Comparison of ENCODE assay signal across 9 mouse cellular contexts in genomic region chr7:48894152-48894551, GRCm38 (mm10). TPM values are rescaled to one million over a fixed set of nuclear protein-coding genes. Genes with fewer than 3 reads are reported as not detected.
DNase-seq lines count a peak whose midpoint lies in the region; ATAC-seq and TF ChIP-seq lines count a peak whose summit lies in the region.
"Had no signal": no experiment of that assay in that cellular context is flagged by ENCODE, and none has a peak within 500 bp of the region (broad histone marks: within the 10 kb centered on the region; RNA-seq: fewer than 3 reads in every experiment).

No protein-coding gene starts in this region.

- H3K4me1 ChIP-seq in kidney, adult 2 months (ENCODE audit: control insufficient read depth, insufficient read depth, low read length) = no peaks in the 10 kb centered on the region
- peaks cover 19% of the 10 kb centered on the region for H3K4me1 ChIP-seq in kidney, embryonic 16.5 days (ENCODE audit: insufficient read depth, low read length)
- peaks cover 5% of the 10 kb centered on the region; the same call in 1 of the 2 replicates for H3K4me1 ChIP-seq in bone marrow macrophage, adult 2 months (ENCODE audit: control insufficient read depth, insufficient read depth, low read length)
- no peaks in the 10 kb centered on the region for H3K4me1 ChIP-seq in intestine, embryonic 15.5 days (replicated peaks)

- WGBS in kidney, adult 2 months = 4% methylated on average over 6 of the region's 6 CpGs
- WGBS in kidney, embryonic 16.5 days = 1% methylated on average over 6 of the region's 6 CpGs
- under 1% methylated on average over 6 of the region's 6 CpGs for WGBS in intestine, embryonic 15.5 days

- H3K27ac ChIP-seq in kidney, adult 2 months (ENCODE audit: insufficient read depth, low read depth, low read length) = no peak overlapping the region
- H3K27ac ChIP-seq in kidney, embryonic 16.5 days (ENCODE audit: low read length) = no peak overlapping the region
- no peak overlapping the region for H3K27ac ChIP-seq in bone marrow macrophage, adult 2 months (ENCODE audit: insufficient read depth, low read depth, low read length)
- H3K27ac ChIP-seq in intestine, embryonic 15.5 days = no peak overlapping the region
- H3K27ac ChIP-seq: lung, embryonic 15.5 days had no signal

- peak; percentile 82 for TF ChIP-seq CTCF in kidney, adult 2 months (conservative IDR thresholded peaks at IDR 0.05; ENCODE audit: insufficient read depth, insufficient read length, low read depth, low read length)
- TF ChIP-seq CTCF in bone marrow macrophage, adult 2 months (IDR thresholded peaks at IDR 0.05; ENCODE audit: low read depth, low read length) = peak; percentile 96

- no peaks in the 10 kb centered on the region for H3K9me3 ChIP-seq in kidney, embryonic 16.5 days (ENCODE audit: low read length)
- no peaks in the 10 kb centered on the region for H3K9me3 ChIP-seq in intestine, embryonic 15.5 days
- H3K9me3 ChIP-seq: lung, embryonic 15.5 days had no signal

- TF ChIP-seq POLR2A in kidney, adult 2 months (IDR thresholded peaks at IDR 0.05; ENCODE audit: low read depth, low read length) = no peak
- no peak for TF ChIP-seq POLR2A in bone marrow macrophage, adult 2 months (IDR thresholded peaks at IDR 0.05; ENCODE audit: borderline replicate concordance, low read depth, low read length)

- no peak overlapping the region for H3K4me2 ChIP-seq in kidney, embryonic 16.5 days (replicated peaks; ENCODE audit: low read depth, low read length)
- no peak overlapping the region for H3K4me2 ChIP-seq in intestine, embryonic 15.5 days (replicated peaks)
- H3K4me2 ChIP-seq: lung, embryonic 15.5 days had no signal

- DNase-seq in kidney, adult 2 months = peak; percentile 53
- DNase-seq in left cerebral cortex, postnatal 4 days = peak; percentile 72
- DNase-seq in neural tube, embryonic 10.5 days (ENCODE audit: extremely low spot score, low spot score) = peak; percentile 75
- DNase-seq in testis, postnatal 14 days (ENCODE audit: low spot score) = peak; percentile 16

- no peak for ATAC-seq in kidney, embryonic 16.5 days (ENCODE audit: low FRiP score, low TSS enrichment)
- peak; percentile 72 for ATAC-seq in erythroid progenitor cell, adult 5-6 weeks (replicated peaks; ENCODE audit: low FRiP score, poor library complexity, severe bottlenecking)
- peak; percentile 23; the same call in 1 of the 2 replicates for ATAC-seq in intestine, embryonic 15.5 days

- no peak overlapping the region for H3K4me3 ChIP-seq in kidney, adult 2 months (ENCODE audit: insufficient read depth, low read depth, low read length)
- H3K4me3 ChIP-seq in kidney, embryonic 16.5 days (ENCODE audit: low read length) = no peak overlapping the region
- no peak overlapping the region for H3K4me3 ChIP-seq in bone marrow macrophage, adult 2 months (ENCODE audit: insufficient read depth, low read length)
- H3K4me3 ChIP-seq in intestine, embryonic 15.5 days (replicated peaks) = no peak overlapping the region
- H3K4me3 ChIP-seq: lung, embryonic 15.5 days had no signal

- no peak overlapping the region for H3K9ac ChIP-seq in kidney, embryonic 16.5 days (replicated peaks; ENCODE audit: low read length)
- no peak overlapping the region for H3K9ac ChIP-seq in intestine, embryonic 15.5 days
- H3K9ac ChIP-seq: lung, embryonic 15.5 days had no signal

- H3K36me3 ChIP-seq in kidney, adult 2 months (ENCODE audit: control insufficient read depth, insufficient read depth, low read length) = no peaks in the 10 kb centered on the region
- no peaks in the 10 kb centered on the region for H3K36me3 ChIP-seq in kidney, embryonic 16.5 days (ENCODE audit: insufficient read depth, low read length)
- no peaks in the 10 kb centered on the region for H3K36me3 ChIP-seq in intestine, embryonic 15.5 days
- H3K36me3 ChIP-seq: lung, embryonic 15.5 days had no signal

- H3K27me3 ChIP-seq in kidney, adult 2 months (replicated peaks; ENCODE audit: control insufficient read depth, insufficient read depth, low read length) = no peaks in the 10 kb centered on the region
- H3K27me3 ChIP-seq in kidney, embryonic 16.5 days (ENCODE audit: insufficient read depth, low read length) = 0 out of 2 replicates have a peak, but pooled peaks cover 5% of the 10 kb centered on the region
- H3K27me3 ChIP-seq in intestine, embryonic 15.5 days (replicated peaks) = no peaks in the 10 kb centered on the region
- H3K27me3 ChIP-seq: lung, embryonic 15.5 days had no signal

- intact Hi-C loops in left cerebral cortex, postnatal 4 days (cut with DNase I) = loop anchor here (2.0 kb wide), 1 partner anchor 225 kb away; no protein-coding TSS in a partner anchor

RNA-seq across cellular contexts. Expression of gene E2f8, which starts 12.8 kb away (rescaled TPM):
- 0.12 and 0.28 TPM in 2 replicates for polyA plus RNA-seq in kidney, adult 2 months (2012; rRNA removed)
- polyA plus RNA-seq in kidney, embryonic 16.5 days (2015; fragmentation: Nextera tagmentation; extraction: Ambion mirVana) = 16.5 and 22.4 TPM in 2 replicates
- 18.3 and 21.1 TPM in 2 replicates for polyA plus RNA-seq in bone marrow macrophage, adult 2 months (2012; ENCODE audit: insufficient read depth, insufficient read length, missing spikeins)
- total RNA-seq in erythroid progenitor cell, adult 5-6 weeks (2015; ENCODE audit: low replicate concordance) = 418 and 438 TPM in 2 replicates
- 278 and 339 TPM in 2 replicates for total RNA-seq in erythroid progenitor cell, adult 5-6 weeks (2017; ENCODE audit: low replicate concordance)
- 22.3 and 23.5 TPM in 2 replicates for polyA plus RNA-seq in intestine, embryonic 15.5 days (2015; fragmentation: Nextera tagmentation; extraction: Ambion mirVana)
- total RNA-seq in left cerebral cortex, postnatal 4 days (2021) = 1 to 10 TPM; 3.2 to 4.4 TPM

RNA-seq across cellular contexts. Expression of gene Nav2, which starts 14.4 kb away (rescaled TPM):
- polyA plus RNA-seq in kidney, adult 2 months (2012; rRNA removed) = 18.3 and 18.4 TPM in 2 replicates
- 22.6 and 32.8 TPM in 2 replicates for polyA plus RNA-seq in kidney, embryonic 16.5 days (2015; fragmentation: Nextera tagmentation; extraction: Ambion mirVana)
- 22.2 and 25.5 TPM in 2 replicates for polyA plus RNA-seq in bone marrow macrophage, adult 2 months (2012; ENCODE audit: insufficient read depth, insufficient read length, missing spikeins)
- total RNA-seq in erythroid progenitor cell, adult 5-6 weeks (2015; ENCODE audit: low replicate concordance) = 9.7 and 29.8 TPM in 2 replicates
- 3.1 and 3.7 TPM in 2 replicates for total RNA-seq in erythroid progenitor cell, adult 5-6 weeks (2017; ENCODE audit: low replicate concordance)
- polyA plus RNA-seq in intestine, embryonic 15.5 days (2015; fragmentation: Nextera tagmentation; extraction: Ambion mirVana) = 17.7 and 19.1 TPM in 2 replicates
- 100 to 1,000 TPM; 200 to 220 TPM for total RNA-seq in left cerebral cortex, postnatal 4 days (2021)

RNA-seq across cellular contexts. Expression of gene Csrp3, which starts 46.3 kb away (rescaled TPM):
- 5.1 TPM in 1 of 2 replicates, not detected in the other for polyA plus RNA-seq in kidney, adult 2 months (2012; rRNA removed)
- 4.2 and 5.0 TPM in 2 replicates for polyA plus RNA-seq in kidney, embryonic 16.5 days (2015; fragmentation: Nextera tagmentation; extraction: Ambion mirVana)
- polyA plus RNA-seq in bone marrow macrophage, adult 2 months (2012; ENCODE audit: insufficient read depth, insufficient read length, missing spikeins) = not detected in 2 replicates
- 4.0 TPM in 1 of 2 replicates, not detected in the other for total RNA-seq in erythroid progenitor cell, adult 5-6 weeks (2015; ENCODE audit: low replicate concordance)
- 1.7 TPM in 1 of 2 replicates, not detected in the other for total RNA-seq in erythroid progenitor cell, adult 5-6 weeks (2017; ENCODE audit: low replicate concordance)
- 0.53 and 0.94 TPM in 2 replicates for polyA plus RNA-seq in intestine, embryonic 15.5 days (2015; fragmentation: Nextera tagmentation; extraction: Ambion mirVana)
- total RNA-seq in left cerebral cortex, postnatal 4 days (2021) = not detected

Comparison
In these comparisons a context has a peak if more than half of its experiments do, and no peak if none do; other contexts are left out.
1. RNA of gene E2f8, which starts 12.8 kb away (polyA plus RNA-seq): 22.3 to 23.5 TPM in intestine, embryonic 15.5 days, 18.3 to 21.1 TPM in bone marrow macrophage, adult 2 months and 16.5 to 22.4 TPM in kidney, embryonic 16.5 days; 0.12 to 0.28 TPM in kidney, adult 2 months; every median in the first group is over 10 times any median in the second.
2. DNase-seq: peak in every context shown above with its lines; median percentile 75 in neural tube, embryonic 10.5 days; 72 in left cerebral cortex, postnatal 4 days; 53 in kidney, adult 2 months; 16 in testis, postnatal 14 days.